In the genomic region with DNA sequence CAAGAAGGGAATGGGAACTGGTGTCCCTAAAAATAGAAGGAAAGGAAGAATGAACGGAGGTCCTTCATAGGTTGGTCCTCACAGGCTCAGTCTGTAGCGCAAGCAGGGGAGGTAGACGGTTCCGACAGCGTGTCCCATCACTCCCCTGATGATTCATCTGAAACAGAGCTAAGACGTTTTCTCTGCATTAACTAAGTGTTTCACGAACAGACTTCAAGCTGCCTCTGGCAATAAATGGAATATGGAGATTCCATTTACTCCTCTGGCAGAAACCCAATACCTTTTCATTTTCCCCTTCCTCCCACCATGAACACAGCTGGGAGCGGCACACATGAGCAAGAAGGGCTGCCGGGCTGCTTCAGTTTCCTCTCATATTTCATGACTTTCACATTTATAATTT, we compare ENCODE assay signal across 10 mouse cellular contexts.
A peak's percentile ranks its signal among the peaks of the same experiment; 100 is the strongest.
DNase-seq lines count a peak whose midpoint lies in the region; ATAC-seq lines count a peak whose summit lies in the region.
"Had no signal": no experiment of that assay in that cellular context is flagged by ENCODE, and none has a peak within 500 bp of the region (broad histone marks: within the 10 kb centered on the region; RNA-seq: fewer than 3 reads in every experiment).

No protein-coding gene starts in this region.

- intact Hi-C loops in left cerebral cortex, postnatal 36 days (cut with DNase I), result no loop called here

- no peaks in the 10 kb centered on the region for H3K27me3 ChIP-seq in hindbrain, embryonic 12.5 days
- H3K27me3 ChIP-seq in midbrain, embryonic 16.5 days (ENCODE audit: control insufficient read depth, insufficient read depth, low read depth, low read length), result no peaks in the 10 kb centered on the region
- H3K27me3 ChIP-seq: Patski had no signal

- peak overlapping the region; percentile 21 for H3K4me2 ChIP-seq in hindbrain, embryonic 12.5 days (replicated peaks)
- H3K4me2 ChIP-seq in midbrain, embryonic 16.5 days (ENCODE audit: low read length), result no peak overlapping the region

- no peak overlapping the region for H3K4me3 ChIP-seq in hindbrain, embryonic 12.5 days
- no peak overlapping the region for H3K4me3 ChIP-seq in midbrain, embryonic 16.5 days (ENCODE audit: low read depth, low read length)

- H3K36me3 ChIP-seq in hindbrain, embryonic 12.5 days, result no peaks in the 10 kb centered on the region
- no peaks in the 10 kb centered on the region for H3K36me3 ChIP-seq in midbrain, embryonic 16.5 days (ENCODE audit: control insufficient read depth, insufficient read depth, low read length)

- H3K9me3 ChIP-seq in hindbrain, embryonic 12.5 days (replicated peaks), result no peaks in the 10 kb centered on the region
- no peaks in the 10 kb centered on the region for H3K9me3 ChIP-seq in midbrain, embryonic 16.5 days (replicated peaks; ENCODE audit: control insufficient read depth, low read length, poor library complexity, severe bottlenecking)

- no peak for ATAC-seq in hindbrain, embryonic 12.5 days (ENCODE audit: low FRiP score)
- no peak for ATAC-seq in midbrain, embryonic 16.5 days
- no peak for ATAC-seq in erythroblast, adult 5-6 weeks (replicated peaks; ENCODE audit: low FRiP score, poor library complexity, severe bottlenecking)
- ATAC-seq: Patski had no signal

- peak overlapping the region; percentile 70 for H3K27ac ChIP-seq in hindbrain, embryonic 12.5 days
- H3K27ac ChIP-seq in midbrain, embryonic 16.5 days (ENCODE audit: low read length), result peak overlapping the region; percentile 57

- peak; percentile 12 for DNase-seq in embryo, embryonic 10.5 days (ENCODE audit: low spot score)
- no peak for DNase-seq in embryo, embryonic 9.5 days (ENCODE audit: extremely low spot score)
- DNase-seq in left cerebral cortex, postnatal 36 days (ENCODE audit: low spot score in 2 of 2), result peak; percentile 5
- no peak for DNase-seq in left cerebral cortex, adult 8-10 months (ENCODE audit: low spot score in 2 of 2)
- no peak for DNase-seq in c-Kit-positive CD71-positive TER-119-positive erythroid progenitor cells, embryonic 14.5 days (ENCODE audit: low spot score)
- DNase-seq: heart, postnatal 4 days had no signal

- no peak overlapping the region for H3K9ac ChIP-seq in hindbrain, embryonic 12.5 days
- no peak overlapping the region for H3K9ac ChIP-seq in midbrain, embryonic 16.5 days (ENCODE audit: low read depth, low read length)

- H3K4me1 ChIP-seq in hindbrain, embryonic 12.5 days, result peaks cover 19% of the 10 kb centered on the region
- H3K4me1 ChIP-seq in midbrain, embryonic 16.5 days (ENCODE audit: control insufficient read depth, insufficient read depth, low read length), result peaks cover 16% of the 10 kb centered on the region

- 38% methylated on average over 9 of the region's 9 CpGs for WGBS in hindbrain, embryonic 12.5 days
- 29% methylated on average over 9 of the region's 9 CpGs for WGBS in midbrain, embryonic 16.5 days

Comparison
In these comparisons a context has a peak if more than half of its experiments do, and no peak if none do; other contexts are left out.
1. DNase-seq: peak in embryo, embryonic 10.5 days (single experiment) and left cerebral cortex, postnatal 36 days (2 of 2); none in embryo, embryonic 9.5 days (single experiment), left cerebral cortex, adult 8-10 months (0 of 2) and c-Kit-positive CD71-positive TER-119-positive erythroid progenitor cells, embryonic 14.5 days (single experiment).